Mouse (Mus musculus): ENCODE data around the gene Itpripl2.
A peak's percentile ranks its signal among the peaks of the same experiment; 100 is the strongest.

Itpripl2 gene

DNA sequence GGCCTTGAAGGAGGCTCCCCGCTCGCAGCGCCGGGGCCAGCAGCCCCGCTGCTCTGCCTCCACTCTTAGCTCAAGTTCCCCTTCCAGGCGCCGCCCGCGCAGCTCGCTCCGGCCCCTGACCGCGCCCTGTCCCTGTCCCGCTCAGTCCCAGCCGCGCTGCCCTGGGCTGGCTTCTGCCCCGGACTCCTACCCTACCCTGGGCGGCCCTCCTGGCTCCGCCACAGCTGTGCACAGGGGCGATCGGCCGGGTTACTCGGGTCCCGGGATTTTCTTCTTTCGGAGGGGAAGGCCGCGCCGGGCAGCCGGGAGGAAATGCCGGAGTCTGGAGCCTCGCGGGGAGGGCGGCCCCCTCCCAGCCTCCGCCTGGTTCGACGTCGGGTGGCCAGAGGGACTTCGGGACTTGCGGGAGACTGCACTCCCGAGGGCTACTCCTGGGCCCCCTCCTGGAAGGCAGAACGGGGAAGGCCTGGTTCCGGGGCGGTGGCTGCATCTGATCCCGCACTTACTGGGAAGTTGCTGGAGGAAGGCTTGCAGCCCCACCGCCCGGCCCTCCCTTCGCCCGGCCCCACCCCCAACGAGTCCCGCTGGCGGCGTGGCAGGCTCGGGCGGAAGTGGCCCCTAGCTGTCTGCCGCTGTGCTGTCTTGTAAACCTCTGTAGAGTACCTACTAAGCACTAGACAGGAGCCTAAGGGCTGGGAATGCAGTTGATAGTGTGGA is at the start of gene Itpripl2:
Itpripl2 (minus strand) TSS at position 545 of the 717 bp plus-strand sequence.
- peak; percentile 32 to 61 for DNase-seq (ENCODE audit: low spot score in 2 of 2)

GRCm38 (mm10) chr7:118535076-118535475 is 43.3 kb upstream of the Itpripl2 start:
- no peak for DNase-seq (ENCODE audit: low spot score in 2 of 2)

DNA sequence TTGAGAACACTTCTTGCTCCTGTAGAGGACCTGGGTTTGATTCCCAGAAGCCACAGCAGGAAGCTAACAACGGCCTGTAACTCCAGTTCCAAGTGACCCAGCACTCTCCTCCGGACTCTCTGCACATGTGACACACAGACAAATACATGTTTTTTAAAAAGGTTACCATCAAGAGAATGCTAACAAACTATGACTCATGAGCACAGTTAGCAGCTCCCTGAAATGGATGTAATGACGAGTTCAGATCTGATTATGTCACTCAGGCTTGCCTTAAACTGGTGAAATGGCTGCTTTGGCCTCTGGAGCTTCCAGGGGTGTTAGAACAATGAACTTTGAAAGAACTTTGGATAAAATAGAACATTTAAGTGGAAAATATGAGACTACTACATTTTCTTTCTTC is 42.6 kb upstream of the Itpripl2 start:
- no peak for DNase-seq (ENCODE audit: low spot score in 2 of 2)

DNA sequence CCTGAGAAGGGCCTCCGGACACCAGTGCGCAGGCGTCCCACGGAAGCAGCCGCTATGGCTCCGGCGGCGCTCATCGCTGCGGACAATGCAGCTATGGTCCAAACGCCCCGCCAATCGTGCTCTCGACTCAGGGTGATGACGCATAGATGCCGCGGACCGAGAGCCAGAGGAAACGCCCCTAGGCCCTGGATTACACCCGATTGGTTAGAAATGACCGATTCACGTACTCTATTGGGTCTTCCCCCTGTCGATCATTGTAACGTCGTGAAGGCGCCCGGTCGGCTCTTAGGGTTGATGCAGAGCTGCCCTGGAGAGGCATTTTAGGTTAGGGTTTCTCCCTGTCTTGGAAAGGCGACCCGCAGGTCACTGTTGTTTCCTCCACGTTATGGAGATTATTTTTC is 41.4 kb upstream of the Itpripl2 start, which contains the start of gene Coq7:
Coq7 (minus strand) TSS at position 179 of the 401 bp plus-strand sequence.
- peak; percentile 92 to 95 for DNase-seq (ENCODE audit: low spot score in 2 of 2)

GRCm38 (mm10) chr7:118532519-118533177 is 40.9 kb upstream of the Itpripl2 start:
- DNase-seq (ENCODE audit: low spot score in 2 of 2), result peak in 1 of 2 experiments; percentile 99

- no peak for DNase-seq (ENCODE audit: low spot score in 2 of 2)
Observed at GRCm38 (mm10) chr7:118526967-118527366, 35.2 kb upstream of the Itpripl2 start.

GRCm38 (mm10) chr7:118522077-118522476 is 30.3 kb upstream of the Itpripl2 start:
- DNase-seq (ENCODE audit: low spot score in 2 of 2), result no peak

DNA sequence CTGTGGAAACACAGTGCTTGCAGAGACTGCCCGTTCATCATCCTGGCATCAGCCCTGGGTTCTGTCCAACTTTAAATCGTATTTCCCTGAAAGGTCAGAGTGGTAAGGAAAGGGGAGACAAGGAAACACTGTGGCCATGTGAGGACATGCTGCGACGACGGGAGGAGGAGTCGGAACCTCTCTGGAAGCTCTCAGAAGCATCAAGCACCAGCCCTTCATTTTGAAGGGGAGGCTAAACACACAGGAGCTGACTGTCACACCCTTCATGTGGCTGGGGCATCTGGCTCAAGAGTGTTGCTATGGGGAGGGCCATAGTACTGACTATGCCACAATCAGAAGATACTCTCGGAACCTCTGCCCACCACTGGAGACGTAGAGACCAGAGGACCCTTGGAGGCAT is 27.9 kb upstream of the Itpripl2 start:
- DNase-seq (ENCODE audit: low spot score in 2 of 2), result no peak

GRCm38 (mm10) chr7:118518687-118519086 is 26.9 kb upstream of the Itpripl2 start:
- peak; percentile 55 to 84 for DNase-seq (ENCODE audit: low spot score in 2 of 2)

DNA sequence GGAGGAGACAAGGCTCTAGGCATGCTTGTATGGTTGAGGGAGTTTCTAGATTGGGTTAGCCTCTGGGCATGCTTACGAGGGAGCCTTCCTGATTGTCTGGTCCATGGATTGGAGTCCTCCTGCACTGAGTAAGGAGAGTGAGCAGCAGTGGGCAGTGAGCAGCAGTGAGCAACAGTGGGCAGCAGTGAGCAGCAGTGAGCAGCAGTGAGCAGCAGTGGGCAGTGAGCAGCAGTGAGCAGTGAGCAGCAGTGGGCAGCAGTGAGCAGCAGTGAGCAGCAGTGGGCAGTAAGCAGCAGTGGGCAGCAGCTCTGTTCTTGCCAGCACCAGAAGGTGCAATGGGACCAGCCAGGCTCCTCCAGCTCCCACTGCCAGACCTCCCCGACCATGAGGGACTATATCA is 26.0 kb upstream of the Itpripl2 start:
- no peak for DNase-seq (ENCODE audit: low spot score in 2 of 2)

DNA sequence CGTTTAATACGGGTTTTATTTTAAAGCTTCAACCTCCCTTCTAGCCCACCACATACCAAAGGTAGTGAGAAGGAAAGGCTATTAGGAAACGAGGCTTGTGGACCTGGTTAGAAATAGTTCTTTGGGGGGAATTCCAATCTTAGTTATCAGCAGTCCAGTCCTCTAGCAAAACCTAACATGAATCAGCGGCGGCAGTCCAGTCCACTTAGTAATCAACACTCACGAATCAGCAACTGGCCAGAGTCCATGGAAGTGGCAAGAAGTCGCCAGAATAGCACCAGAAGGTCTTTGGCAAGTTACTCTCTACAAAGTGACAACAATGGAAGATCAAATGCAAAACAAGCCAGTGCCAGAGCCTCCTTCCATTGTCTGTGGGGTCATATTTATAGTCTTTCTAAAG is 16.8 kb upstream of the Itpripl2 start:
- no peak for DNase-seq (ENCODE audit: low spot score in 2 of 2)

DNA sequence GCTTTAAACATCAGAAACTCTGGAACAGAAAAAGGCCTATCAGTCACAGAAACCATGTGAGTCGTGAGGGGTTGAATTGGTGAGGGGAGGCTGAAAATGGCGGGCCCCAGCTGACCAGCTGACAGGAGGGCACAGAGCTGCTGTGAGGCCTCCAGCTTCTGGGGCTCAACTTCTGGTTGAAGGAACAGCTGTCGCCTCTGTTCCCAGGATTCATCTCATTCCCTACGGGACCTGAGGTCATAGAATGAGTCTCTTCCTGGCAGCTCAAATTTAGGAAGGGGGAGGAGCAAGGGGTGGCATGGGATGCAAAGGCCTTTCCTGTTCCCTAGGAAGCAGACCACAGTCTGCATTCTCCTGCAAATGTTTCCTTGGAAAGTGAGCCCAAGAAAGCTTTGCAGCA is 12.1 kb upstream of the Itpripl2 start:
- no peak for DNase-seq (ENCODE audit: low spot score in 2 of 2)

DNA sequence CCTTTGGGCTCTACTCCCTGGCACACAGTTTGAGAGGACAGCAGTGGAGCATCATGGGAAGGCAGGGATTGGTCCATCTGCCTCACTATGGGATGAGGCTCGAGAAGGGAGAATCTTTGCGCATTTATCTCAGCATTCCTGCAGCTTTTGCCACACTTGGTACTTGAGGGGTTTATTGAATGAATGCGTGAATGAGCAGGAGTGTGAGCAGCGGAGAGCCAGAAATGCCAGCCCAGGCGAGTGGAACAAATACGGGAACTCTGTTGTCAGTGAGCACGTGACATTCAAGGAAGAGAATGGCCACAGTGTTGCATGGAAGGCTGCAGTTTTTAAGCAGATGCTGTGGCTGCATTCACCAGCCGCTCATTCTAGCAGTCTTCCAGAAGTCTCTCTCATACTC is 10.6 kb upstream of the Itpripl2 start:
- no peak for DNase-seq (ENCODE audit: low spot score in 2 of 2)

GRCm38 (mm10) chr7:118499784-118500435 is 8.1 kb upstream of the Itpripl2 start:
- no peak for DNase-seq (ENCODE audit: low spot score in 2 of 2)

GRCm38 (mm10) chr7:118498984-118499783 is 7.4 kb upstream of the Itpripl2 start:
- no peak for DNase-seq (ENCODE audit: low spot score in 2 of 2)

- no peak for DNase-seq (ENCODE audit: low spot score in 2 of 2)
Observed at GRCm38 (mm10) chr7:118494892-118495579, 3.3 kb upstream of the Itpripl2 start.

GRCm38 (mm10) chr7:118493892-118494291 is 2.1 kb upstream of the Itpripl2 start:
- no peak for DNase-seq (ENCODE audit: low spot score in 2 of 2)

DNA sequence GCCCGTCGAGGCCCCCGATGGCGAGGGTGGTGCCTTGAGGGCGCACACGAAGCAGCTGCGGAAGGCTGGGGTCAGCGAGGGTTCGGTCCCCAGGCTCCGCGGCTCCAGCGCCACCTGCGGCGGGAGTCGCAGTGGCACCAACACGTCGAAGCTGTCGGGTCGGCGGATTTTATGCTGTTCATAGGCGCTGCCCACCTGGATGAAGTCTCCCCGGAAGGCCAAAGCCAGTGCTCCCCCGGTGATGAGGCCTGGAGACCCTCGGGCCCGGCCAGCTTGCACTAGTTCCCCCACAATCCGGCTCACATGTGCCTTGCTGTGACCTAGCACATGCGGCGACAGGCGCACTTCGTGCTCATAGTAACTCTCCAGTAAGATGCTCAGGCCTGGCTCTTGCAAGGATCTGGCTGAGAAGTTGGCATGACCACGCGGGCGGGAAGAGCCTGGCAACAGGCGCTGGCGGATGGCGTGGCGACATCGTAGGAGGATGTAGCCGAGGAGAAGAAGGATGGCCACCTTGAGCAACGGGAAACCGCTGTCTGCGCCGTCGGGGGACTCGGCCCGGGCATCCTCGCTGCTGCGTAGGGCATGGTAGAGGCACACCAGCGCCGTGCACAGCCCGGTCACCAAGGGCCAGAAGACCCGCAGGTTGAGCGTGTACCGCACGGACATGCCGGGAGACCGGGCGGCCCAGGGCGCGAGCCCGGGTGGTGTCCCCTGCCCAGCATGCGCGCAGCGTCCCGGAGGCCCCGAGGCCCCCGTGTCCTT is 927 bp downstream of the Itpripl2 start:
- DNase-seq (ENCODE audit: low spot score in 2 of 2), result peak in 1 of 2 experiments; percentile 15

DNA sequence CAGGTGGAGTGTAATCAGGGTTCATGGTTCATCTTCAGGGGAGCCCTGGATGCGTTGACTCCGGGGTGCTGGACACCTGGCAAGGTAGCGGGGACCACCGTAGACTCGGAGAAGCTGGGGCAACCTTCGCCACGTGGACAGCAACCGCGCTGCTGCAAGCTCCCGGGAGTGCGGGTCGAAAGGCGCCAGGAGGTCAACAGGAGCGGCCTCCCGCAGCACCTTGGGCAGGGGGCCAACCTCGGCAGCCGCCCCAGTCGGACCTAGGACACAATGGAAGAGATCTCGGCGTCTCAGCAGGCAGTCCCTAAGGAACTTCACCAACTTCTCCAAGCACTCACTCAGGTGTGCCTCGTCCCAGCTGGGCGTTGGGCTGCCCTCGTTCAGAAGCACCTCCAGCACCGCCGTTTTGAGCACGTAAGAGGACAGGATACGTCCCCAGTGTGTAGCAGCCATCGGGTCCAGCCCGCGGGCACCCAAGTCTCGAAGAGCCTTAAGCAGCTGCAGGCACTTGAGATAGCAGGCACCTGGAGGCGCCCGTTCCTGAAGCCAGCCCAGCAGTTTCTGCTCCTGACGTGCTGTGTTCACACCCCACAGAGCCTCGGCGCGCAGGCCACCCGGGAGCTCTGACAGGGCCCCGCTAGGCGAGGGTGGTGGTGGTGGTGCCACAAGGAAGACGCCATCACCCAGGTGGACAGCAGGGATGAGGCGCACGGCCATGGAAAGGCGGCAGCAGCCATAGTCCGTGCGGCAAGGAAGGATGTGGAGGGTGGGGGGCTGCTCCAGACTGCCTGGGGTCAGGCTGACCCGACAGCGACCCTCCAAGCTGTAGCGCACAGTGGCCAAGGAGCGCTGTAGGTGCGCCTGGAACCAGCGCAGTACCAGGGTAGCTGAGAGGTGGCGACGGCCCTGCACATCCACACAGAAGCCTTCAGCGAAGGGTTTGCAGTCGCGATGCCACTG is 1.8 kb downstream of the Itpripl2 start:
- DNase-seq (ENCODE audit: low spot score in 2 of 2), result no peak
